ENCODE assay signal across 8 mouse cellular contexts in the genomic region with DNA sequence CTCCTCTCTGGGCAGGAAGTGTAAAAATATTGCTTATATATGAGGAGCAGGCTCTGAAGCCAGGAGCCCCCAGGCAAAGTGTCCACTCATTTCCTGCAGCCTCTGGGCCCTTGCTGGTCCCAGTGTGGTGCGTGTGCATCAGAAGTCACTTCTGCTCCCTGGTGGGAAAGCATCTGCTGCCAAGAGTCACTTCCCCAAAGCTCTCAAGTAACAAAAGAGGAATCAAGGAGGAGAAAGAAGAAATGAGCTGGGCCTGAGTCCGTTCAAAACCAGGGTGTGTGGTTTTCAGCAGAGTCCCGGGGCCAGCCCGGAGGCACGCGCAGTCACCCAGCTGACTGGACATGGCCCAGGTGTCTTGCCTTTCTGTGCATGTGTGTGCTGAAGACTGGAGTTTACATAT. TPM values are rescaled to one million over a fixed set of nuclear protein-coding genes. Genes with fewer than 3 reads are reported as not detected.
A peak's percentile ranks its signal among the peaks of the same experiment; 100 is the strongest.
DNase-seq lines count a peak whose midpoint lies in the region; ATAC-seq lines count a peak whose summit lies in the region.

No protein-coding gene starts in this region.

- no peaks in the 10 kb centered on the region for H3K36me3 ChIP-seq in heart, embryonic 13.5 days
- no peaks in the 10 kb centered on the region for H3K36me3 ChIP-seq in liver, embryonic 15.5 days (replicated peaks)

- no peak for ATAC-seq in heart, embryonic 13.5 days (ENCODE audit: extremely low read depth, insufficient number of reproducible peaks, low FRiP score, low TSS enrichment)
- ATAC-seq in liver, embryonic 15.5 days (ENCODE audit: insufficient read depth): peak; percentile 5; the same call in 1 of the 2 replicates

- H3K27ac ChIP-seq in heart, embryonic 13.5 days (replicated peaks): peak overlapping the region; percentile 96
- H3K27ac ChIP-seq in liver, embryonic 15.5 days (replicated peaks): peak overlapping the region; percentile 51

- WGBS in heart, embryonic 13.5 days: 71% methylated on average over 6 of the region's 6 CpGs
- WGBS in liver, embryonic 15.5 days (ENCODE audit: insufficient replicate concordance): 32% methylated on average over 6 of the region's 6 CpGs

- H3K4me1 ChIP-seq in heart, embryonic 13.5 days: peaks cover 48% of the 10 kb centered on the region
- peaks cover 44% of the 10 kb centered on the region for H3K4me1 ChIP-seq in liver, embryonic 15.5 days (replicated peaks)

- no peaks in the 10 kb centered on the region for H3K27me3 ChIP-seq in heart, embryonic 13.5 days (replicated peaks)
- no peaks in the 10 kb centered on the region for H3K27me3 ChIP-seq in liver, embryonic 15.5 days

- 0 out of 2 replicates have a peak, but pooled peaks cover 3% of the 10 kb centered on the region for H3K9me3 ChIP-seq in heart, embryonic 13.5 days
- no peaks in the 10 kb centered on the region for H3K9me3 ChIP-seq in liver, embryonic 15.5 days (replicated peaks)

- H3K4me3 ChIP-seq in heart, embryonic 13.5 days: no peak overlapping the region
- no peak overlapping the region for H3K4me3 ChIP-seq in liver, embryonic 15.5 days (replicated peaks)

- H3K4me2 ChIP-seq in heart, embryonic 13.5 days: no peak overlapping the region
- no peak overlapping the region for H3K4me2 ChIP-seq in liver, embryonic 15.5 days

- H3K9ac ChIP-seq in heart, embryonic 13.5 days: peak overlapping the region; percentile 47; the same call in 1 of the 2 replicates
- no peak overlapping the region for H3K9ac ChIP-seq in liver, embryonic 15.5 days

- peak; percentile 98 for DNase-seq in heart, adult 11 months
- no peak for DNase-seq in heart, adult 8-10 months (ENCODE audit: low spot score)
- peak; percentile 89 for DNase-seq in 416B (ENCODE audit: low read depth)
- DNase-seq in thymus, postnatal 14 days: no peak
- DNase-seq in adrenal gland, postnatal 4 days (ENCODE audit: low spot score in 2 of 2): no peak
- DNase-seq in adrenal gland, adult 8-10 months: no peak

RNA-seq across cellular contexts. Expression of gene Snn, which starts 54.6 kb away (rescaled TPM):
- 10 to 100 TPM; 24.1 to 31.1 (median 28.1) TPM for total RNA-seq in heart, adult 8-10 months (2022)
- 40.1 and 40.3 TPM in 2 replicates for polyA plus RNA-seq in heart, embryonic 13.5 days (2015; fragmentation: Nextera tagmentation; extraction: Ambion mirVana)
- polyA plus RNA-seq in liver, embryonic 15.5 days (2015; fragmentation: Nextera tagmentation; extraction: Ambion mirVana): 2.4 and 2.6 TPM in 2 replicates
- total RNA-seq in adrenal gland, postnatal 4 days (2021): 10 to 100 TPM; 30.7 to 31.1 TPM
- total RNA-seq in adrenal gland, adult 8-10 months (2022): 10 to 100 TPM; 12.0 to 21.4 (median 14.6) TPM

RNA-seq across cellular contexts. Expression of gene Litaf, which starts 59.9 kb away (rescaled TPM):
- 10 to 100 TPM; 12.9 to 20.3 (median 14.4) TPM for total RNA-seq in heart, adult 8-10 months (2022)
- 66.2 and 70.0 TPM in 2 replicates for polyA plus RNA-seq in heart, embryonic 13.5 days (2015; fragmentation: Nextera tagmentation; extraction: Ambion mirVana)
- polyA plus RNA-seq in liver, embryonic 15.5 days (2015; fragmentation: Nextera tagmentation; extraction: Ambion mirVana): 39.3 and 44.5 TPM in 2 replicates
- total RNA-seq in adrenal gland, postnatal 4 days (2021): 10 to 100 TPM; 62.0 to 67.0 TPM
- total RNA-seq in adrenal gland, adult 8-10 months (2022): 10 to 100 TPM; 38.0 to 56.2 (median 46.3) TPM

Comparison
In these comparisons a context has a peak if more than half of its experiments do, and no peak if none do; other contexts are left out.
1. DNase-seq: peak in heart, adult 11 months (single experiment) and 416B (single experiment); none in heart, adult 8-10 months (single experiment), thymus, postnatal 14 days (single experiment), adrenal gland, postnatal 4 days (0 of 2) and adrenal gland, adult 8-10 months (single experiment).